Mouse (Mus musculus) adrenal gland, postnatal 10 days (tissue): Measurements from ENCODE around the gene Rgs7bp. TPM values are rescaled to one million over a fixed set of nuclear protein-coding genes. Genes with fewer than 3 reads are reported as not detected.

Source experiments
- DNase-seq: peaks from one replicate; pipeline ENCODE4 v3.0.0; 2021; ENCODE audit warnings: mixed read lengths
- total RNA-seq, 2 experiments: library from RNA; stranded (reverse); gene quantifications; 2 replicates each; pipeline ENCODE4 v1.2.3; 2021

Rgs7bp gene
- total RNA-seq, 2 experiments from 2014 or later = 1.7 to 1.8 TPM

DNA sequence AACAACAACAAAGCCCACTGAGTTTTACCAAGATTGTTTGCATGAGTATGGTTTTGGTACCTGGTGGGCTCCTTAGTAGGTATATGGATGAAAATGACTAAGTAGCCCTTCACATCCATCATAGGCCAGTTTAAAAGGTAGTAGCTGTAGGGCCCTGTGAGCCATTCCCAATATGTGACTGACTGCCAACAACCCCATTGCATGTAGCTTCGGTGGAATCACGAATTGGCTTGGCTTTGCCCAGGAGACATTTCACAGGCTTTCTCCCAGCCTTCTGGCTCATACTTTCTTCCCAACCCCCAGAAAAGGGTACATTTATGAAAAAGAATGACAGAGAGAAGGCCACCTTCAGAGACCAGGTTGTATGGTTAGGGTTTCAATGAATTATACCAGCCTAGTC is 45.8 kb downstream of the Rgs7bp start:
- DNase-seq = no peak

- no peak for DNase-seq
These were observed 51.9 kb downstream of the Rgs7bp start for GRCm38 (mm10) chr13:105002831-105003157.

DNA sequence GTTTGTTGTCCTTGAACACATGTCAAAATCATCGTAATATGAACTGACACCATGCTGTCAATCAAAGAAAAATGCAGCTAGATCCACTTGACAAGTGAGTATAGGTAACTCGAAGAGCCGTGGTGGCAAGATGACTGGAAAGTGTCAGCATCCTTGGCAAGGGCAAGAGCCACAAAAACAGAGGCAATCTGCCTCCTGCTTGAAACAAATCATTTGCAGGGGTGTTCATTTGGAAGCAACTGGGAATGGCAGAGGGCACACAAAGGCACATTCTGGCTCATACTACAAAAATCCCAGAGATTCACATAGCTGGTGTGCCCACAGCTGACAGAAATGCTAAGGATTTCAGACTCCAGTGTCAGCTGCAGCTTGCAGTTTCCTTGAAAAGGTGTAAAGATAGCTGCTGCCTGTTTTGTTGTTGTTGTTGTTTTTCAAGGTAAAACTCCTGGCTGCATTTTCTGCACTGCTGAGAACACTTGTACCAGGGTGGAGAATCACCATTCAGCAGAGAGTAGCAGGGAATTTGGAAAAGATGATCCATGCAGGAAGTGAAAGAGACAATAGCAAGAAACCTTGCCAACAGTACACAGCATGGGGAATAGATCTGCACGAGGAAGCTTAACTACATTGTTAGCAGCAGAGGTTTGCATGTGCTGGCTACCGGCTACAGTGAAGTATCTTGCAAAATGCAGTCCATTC is 52.4 kb downstream of the Rgs7bp start:
- DNase-seq = no peak

- DNase-seq = no peak
These were observed 53.0 kb downstream of the Rgs7bp start for GRCm38 (mm10) chr13:105001714-105002113.

GRCm38 (mm10) chr13:104988811-104989258 is 65.9 kb downstream of the Rgs7bp start:
- DNase-seq = no peak

DNA sequence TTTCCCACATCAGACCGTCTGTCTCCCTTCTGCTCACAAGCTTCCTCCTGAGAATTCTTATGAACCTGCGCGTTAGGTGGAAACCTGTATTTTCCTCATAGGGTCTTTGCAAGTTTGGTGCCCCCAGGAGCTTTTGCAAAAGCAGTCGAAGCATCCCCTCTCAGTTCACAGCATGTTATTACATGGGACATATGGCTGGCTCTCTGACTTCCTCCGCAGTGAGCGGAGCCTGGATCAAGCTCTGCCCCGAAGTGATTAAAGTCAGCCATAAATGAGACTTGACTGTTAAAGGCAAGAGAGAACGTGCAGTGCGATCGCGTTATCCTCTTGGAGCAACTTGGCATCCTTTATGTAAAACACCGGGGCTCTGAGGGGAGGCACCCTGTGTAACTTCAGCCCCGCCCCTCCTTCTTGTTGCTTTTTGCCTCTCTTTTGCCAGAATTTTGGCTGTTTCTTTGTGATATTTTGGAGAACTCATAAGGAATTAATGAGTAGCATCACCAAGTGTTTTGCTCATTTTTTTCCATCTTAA is 66.7 kb downstream of the Rgs7bp start:
- DNase-seq = no peak

DNA sequence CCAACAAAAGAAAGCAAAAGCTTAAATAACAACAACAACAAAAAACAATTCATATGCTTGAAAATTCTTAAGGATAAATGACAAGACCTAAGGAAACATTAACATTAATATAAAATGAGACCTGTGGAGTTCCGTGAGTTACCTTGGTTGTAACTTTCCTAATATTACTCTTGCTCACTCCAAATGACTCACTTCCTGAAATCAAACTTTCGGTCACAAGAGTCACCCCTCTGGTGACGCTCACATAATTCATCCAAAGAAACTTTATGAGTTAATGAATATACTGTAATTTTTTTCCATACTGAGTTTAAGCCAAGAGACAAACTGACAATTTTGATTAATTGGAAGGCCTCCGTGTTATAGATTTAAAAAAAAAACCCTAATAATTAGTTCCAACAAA is 69.0 kb downstream of the Rgs7bp start:
- no peak for DNase-seq

- DNase-seq = no peak
These were observed 70.7 kb downstream of the Rgs7bp start for GRCm38 (mm10) chr13:104983989-104984388.

DNA sequence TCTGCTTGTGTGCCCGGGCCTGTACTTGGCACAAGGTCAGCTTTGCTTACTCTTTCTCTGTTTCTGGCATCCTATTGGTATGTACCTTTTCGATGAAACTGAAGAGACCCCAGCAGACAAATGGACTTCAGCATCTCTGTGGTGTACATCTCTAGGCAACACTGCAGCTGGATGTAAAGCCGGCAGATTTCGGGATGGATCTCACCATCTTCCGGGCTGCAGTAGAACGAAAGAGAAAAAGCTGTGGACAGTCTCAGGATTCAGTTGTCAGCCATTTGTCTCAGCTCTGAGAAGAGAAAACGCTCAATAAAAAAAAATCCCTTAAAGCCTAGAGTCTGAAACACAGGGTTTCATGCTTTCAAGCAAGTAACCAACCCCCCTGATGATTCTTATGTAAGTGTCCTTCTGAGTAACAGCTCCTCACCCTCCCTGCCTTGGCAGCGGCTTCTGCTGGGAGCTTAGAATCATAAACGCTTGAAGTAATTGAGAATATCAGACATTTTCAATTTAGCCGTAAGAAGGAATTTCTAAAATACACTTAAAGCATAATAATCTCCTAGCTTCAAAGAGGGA is 71.9 kb downstream of the Rgs7bp start:
- DNase-seq = no peak

- DNase-seq = no peak
These were observed 76.6 kb downstream of the Rgs7bp start for GRCm38 (mm10) chr13:104978176-104978575.

DNA sequence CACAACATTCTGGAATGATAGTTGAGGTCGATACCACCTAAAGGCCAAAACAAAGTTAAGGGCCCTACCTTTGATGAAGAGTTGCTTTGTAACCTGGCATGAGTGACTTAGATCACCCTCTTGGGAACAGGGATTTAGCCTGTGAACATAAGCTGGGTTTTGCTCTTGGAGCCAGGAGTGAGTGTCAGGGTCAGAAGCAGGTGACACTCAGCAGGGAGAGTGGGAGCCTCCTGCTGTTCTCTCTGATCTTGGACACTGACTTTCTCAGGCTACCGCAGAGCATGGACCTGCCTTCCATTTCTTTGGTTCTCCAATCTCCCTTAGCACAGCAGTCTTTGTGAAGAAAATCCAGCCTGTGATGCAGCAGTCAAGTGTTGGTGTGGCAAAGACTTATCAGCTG is 87.2 kb downstream of the Rgs7bp start:
- DNase-seq = no peak

- no peak for DNase-seq
These were observed 91.0 kb downstream of the Rgs7bp start for GRCm38 (mm10) chr13:104963716-104964115.

DNA sequence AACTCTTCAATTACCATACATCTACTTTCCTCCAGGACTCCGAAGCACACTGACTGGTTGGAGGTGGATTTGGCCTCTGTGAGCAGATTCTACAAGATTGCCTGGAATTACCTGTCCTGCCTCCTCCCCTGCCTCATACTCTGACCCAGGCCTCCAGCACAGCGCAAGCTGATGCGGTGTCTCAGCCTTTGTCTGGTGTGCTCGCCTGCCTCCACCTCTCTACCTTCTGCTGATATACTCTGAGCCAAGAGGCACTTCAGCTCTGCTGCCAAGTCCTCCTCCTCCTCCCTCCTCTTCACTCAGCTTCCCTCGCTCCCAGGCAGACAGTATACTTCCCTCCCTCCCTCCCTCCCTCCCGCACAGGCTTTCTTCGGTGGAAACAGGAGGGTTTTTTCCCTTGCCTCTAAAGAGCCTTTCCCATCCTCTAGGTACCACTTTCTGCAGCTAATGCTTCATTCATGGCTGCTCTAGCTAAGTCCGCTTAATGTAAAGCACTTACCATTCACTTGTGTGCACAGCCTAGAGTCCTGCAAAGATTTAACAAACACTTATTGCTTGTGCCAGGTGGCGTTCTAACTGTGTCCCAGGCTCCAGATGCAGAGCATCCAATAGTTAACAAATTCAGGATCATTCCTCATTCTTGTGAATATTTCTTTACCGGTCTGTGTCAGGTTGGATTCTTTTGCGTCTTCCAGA is 91.9 kb downstream of the Rgs7bp start:
- DNase-seq = no peak

GRCm38 (mm10) chr13:104962166-104962565 is 92.6 kb downstream of the Rgs7bp start:
- DNase-seq = no peak

DNA sequence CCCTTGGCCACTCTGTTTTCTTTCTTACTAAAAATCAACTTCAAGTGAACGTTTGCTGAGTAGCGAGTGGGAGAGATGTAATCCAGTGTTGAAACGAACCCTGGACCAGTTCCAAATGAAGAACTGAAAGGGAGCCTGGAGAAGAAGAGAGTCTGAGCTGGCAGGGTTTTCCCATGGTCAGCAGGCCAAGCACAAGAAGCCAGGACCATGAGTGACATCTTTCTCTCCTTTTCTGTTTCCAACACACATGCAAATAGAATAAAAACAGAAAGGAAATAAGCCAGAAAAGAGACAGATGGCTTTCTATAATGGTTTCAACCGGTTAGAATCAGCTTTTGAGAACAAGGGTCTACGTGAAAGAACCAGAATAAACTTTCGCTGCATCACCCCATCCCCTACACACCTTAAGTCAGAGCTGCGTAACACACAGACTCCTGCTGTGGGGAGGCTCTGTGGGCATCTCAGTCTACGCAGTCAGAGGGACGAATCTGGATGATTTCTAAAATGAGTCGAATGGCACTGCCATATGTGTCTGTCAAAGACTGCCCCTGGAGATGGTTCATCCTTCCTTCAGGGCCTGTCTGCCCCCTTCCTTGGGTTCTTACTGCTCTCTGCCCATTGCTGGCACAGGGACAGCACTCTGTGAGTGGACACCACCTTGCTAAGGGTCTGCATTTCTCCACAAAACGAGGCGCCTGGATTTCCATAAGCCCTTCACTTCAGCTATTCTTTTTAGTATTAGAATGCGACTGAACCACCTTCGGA is 93.6 kb downstream of the Rgs7bp start:
- DNase-seq = no peak

DNA sequence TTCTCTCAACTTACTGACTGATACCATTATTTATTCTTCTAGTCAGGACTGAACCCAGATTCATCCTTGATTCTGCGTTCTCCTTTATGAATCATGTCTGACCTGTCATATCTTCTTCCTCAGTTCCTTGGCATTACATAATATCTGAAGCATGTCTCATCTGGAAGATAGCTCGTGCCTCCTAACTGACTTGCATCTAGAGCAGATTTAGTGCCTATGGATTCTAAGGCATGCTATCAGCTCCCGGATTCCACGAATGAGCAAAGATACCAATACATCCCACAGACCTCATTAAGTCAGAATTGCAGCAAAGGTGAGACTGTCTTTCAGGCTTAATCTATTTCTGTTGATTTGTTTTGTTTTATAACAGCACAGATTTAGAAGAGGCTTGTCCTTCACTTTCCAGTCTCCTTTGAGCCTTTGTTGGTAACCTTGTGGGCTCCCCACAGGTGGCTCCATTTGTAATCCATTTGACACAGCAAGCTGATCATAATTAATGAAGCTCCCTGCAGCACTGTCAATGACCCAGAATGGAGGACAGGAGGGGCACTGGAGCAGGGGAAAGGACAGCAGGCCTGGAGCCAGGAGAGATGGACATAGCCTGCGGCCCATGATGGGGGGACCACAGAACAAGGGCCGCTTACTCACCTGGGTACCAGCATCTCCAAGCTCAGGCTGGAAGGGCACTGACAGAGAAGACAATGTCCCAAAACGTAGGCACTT is 94.4 kb downstream of the Rgs7bp start:
- DNase-seq = no peak

GRCm38 (mm10) chr13:104959733-104960132 is 95.0 kb downstream of the Rgs7bp start:
- no peak for DNase-seq

DNA sequence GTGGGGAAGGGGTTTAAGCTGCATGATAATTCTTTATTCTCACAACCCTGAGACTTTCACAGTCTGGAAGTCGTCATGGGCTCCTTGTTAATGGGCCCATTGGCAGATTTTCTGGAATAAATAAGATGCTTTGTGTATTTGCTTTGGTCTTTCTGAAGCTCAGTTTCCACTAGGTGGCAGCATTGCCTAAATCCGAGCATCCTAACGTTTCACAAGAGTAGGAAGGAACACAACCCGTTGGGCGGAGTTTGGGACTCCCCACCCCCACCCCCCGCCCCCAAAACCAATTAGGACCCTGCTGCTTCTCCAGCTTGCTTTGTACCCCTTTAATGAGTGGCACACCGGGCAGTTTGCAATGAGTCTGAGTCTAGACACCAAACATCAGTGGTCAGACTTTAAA is 106.8 kb downstream of the Rgs7bp start:
- peak; percentile 82 for DNase-seq

DNA sequence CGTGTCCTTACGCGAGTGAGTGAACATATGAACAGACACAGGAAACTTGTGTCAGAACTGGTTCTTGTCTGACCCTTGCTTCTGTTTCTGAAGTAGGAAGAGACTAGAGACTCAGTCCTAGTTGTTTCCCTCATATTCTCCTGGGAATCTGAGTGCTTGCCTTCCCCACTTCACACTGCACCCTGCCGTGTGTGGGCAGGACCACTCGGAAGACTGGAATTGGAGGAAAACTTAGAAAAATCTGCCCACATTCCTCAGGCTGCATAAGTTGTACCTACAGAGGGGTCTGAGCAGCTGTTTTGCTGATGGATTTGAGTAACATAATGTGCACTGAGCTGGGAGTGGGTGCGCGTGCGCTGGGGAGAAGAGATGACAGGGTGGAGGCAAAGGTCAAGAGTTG is 114.2 kb downstream of the Rgs7bp start:
- no peak for DNase-seq

DNA sequence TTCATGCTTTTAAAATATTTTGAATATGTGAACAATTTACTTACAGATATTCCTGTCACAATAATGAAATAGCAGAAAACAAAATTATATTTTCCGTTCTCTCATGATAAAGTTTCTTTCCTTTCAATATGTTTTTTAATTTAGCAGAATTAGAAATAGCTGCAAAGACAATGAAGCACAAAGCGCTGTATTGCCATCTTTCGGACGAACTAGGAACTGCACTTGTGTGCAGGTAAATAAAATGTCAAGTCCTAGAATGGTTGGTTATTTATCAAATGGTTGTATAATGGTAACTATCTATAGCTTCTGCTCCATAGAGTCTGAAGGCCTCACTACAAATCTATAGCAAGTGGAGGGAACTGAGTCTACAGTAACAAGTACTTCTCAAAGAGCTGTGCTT is 114.9 kb downstream of the Rgs7bp start:
- DNase-seq = peak; percentile 78

DNA sequence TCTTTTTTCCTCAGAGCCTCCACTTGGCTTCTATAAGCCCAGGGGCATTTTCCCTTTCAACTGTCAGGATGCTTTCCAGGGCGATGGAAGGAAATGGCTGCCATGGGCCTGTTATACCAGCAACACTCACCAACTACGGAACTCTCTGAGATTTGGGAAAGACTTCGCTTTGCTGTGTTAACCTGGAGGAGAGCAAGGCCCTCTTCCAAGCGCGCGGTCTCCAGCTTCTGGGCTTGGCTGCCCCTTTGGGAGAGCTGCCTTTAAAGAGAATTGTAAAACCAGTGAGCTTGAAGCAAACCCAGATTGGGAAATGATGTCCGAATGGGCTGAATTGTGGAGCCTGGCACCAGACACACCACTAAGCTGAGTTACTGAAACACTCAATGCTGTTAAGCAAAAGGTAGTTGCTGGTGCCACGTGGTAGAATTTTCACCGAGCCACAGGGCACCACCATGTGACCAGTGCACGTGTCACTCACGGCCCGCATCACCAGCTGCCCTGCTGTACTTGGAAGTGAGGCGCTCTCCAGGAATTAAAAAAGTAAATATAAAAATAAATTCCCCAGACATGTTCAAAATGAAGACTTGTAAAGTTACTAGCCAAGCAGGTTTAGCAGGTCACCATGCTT is 115.7 kb downstream of the Rgs7bp start:
- DNase-seq = peak; percentile 23

DNA sequence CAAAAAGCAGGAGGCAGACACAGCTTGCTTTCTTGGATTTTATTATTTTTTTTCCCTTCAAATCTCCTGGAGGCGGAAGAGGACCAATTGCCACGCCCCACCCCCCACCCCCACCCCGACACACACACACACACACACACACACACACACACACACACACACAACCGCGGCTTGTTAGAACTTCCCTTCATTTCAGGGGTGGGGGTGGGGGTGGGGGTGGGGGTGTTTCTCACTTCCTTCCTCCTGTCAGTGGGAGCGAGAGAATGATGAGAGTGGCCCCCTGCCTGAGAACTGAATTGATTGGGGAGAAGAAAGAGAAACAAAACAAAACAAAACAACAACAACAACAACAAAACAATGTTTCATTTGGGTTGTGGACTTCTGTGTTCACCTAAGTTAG is 117.0 kb downstream of the Rgs7bp start:
- DNase-seq = no peak
